Mouse (Mus musculus) lung, adult 2 months (tissue): Measurements from ENCODE around the gene Epsti1.

Source experiments
- CTCF ChIP-seq: fragments of 200-500 bp; IDR thresholded peaks from 2 replicates; pipeline ENCODE4 v1.5.1; 2011; ENCODE audit warnings: mild to moderate bottlenecking, low read length, control low read depth; ENCODE audit not compliant: insufficient read depth
- POLR2A ChIP-seq: fragments of 200-500 bp; IDR thresholded peaks from 2 replicates; pipeline ENCODE4 v1.6.1; 2011; ENCODE audit warnings: low read depth, mild to moderate bottlenecking, control low read depth, low read length, borderline replicate concordance; ENCODE audit errors: extremely low read depth

DNA sequence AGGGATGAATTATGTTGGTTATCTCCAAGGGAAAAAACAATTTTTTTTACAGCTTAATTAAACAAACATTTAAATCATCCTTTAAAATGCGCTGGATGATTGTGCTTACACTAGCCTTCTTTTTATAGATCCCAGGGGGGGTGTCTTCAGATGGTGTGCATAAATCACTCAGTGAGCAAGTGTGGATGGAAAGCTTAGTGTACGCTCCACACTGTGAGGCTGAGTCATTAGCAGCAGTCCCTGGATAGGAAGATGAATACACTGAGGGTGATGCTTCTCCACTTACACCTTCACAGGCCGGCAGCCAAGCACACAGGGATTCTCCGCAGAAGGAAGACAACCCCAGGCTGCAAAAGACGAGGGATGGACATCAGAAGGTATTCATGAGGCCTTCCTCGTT lies 70.2 kb downstream of the Epsti1 start:
- TF ChIP-seq POLR2A (no peak), CTCF (no peak)
